Mouse (Mus musculus): ENCODE measurements around the gene Itgb4. TPM values are rescaled to one million over a fixed set of nuclear protein-coding genes. Genes with fewer than 3 reads are reported as not detected.
A peak's percentile ranks its signal among the peaks of the same experiment; 100 is the strongest.

Gene Itgb4
- polyA plus RNA-seq, 1 experiment from 2014 or later, result 0.80 TPM

- Histone ChIP-seq H3K9ac (ENCODE audit: low read depth, low read length) (peak overlapping the region; percentile 100), H3K27ac (ENCODE audit: low read depth, low read length) (peak overlapping the region; percentile 100), H3K9me3 (replicated peaks; ENCODE audit: control insufficient read depth, low read length) (no peaks in the 10 kb centered on the region), H3K4me2 (peak overlapping the region; percentile 65), H3K36me3 (ENCODE audit: control insufficient read depth, insufficient read depth, low read length) (peaks cover 2% of the 10 kb centered on the region; the same call in 1 of the 2 replicates), H3K4me1 (ENCODE audit: control insufficient read depth, insufficient read depth, low read length) (peaks cover 4% of the 10 kb centered on the region; the same call in 1 of the 2 replicates), H3K27me3 (ENCODE audit: control insufficient read depth, insufficient read depth, low read length) (no peaks in the 10 kb centered on the region), H3K4me3 (ENCODE audit: low read depth, low read length) (peak overlapping the region; percentile 97)
- under 1% methylated on average over 52 of the region's 57 CpGs for WGBS (ENCODE audit: insufficient replicate concordance)
- ATAC-seq (replicated peaks; ENCODE audit: insufficient number of reproducible peaks, low FRiP score, low TSS enrichment), result peak; percentile 73
These were observed 49.4 kb downstream of the Itgb4 start for GRCm38 (mm10) chr11:116023771-116024355.

DNA sequence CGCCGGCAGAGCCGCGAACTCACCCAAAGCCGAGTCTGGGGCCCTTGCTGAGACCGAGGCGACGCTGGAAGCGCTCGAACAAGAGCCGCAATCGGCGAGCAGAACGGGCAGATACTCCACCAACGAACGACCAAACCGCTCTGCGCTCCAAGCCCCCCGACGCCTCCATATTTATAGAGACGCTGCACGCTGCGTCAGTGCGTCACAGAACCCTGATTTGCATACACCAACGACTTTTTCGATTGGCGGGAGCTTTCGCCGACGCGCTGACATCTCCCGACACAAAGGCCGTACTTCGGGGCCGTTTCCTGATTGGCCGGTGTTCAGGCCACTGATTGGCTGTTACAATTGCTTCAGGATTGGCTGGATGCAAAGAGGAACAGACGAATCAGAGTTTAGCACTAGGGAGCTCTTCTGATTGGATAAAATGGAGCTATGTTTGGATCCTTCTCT, 49.9 kb downstream of the Itgb4 start:
- H3K27ac ChIP-seq (ENCODE audit: low read depth, low read length), result peak overlapping the region; percentile 100
- peak overlapping the region; percentile 100 for H3K9ac ChIP-seq (ENCODE audit: low read depth, low read length)
- peak overlapping the region; percentile 97 for H3K4me3 ChIP-seq (ENCODE audit: low read depth, low read length)
- peaks cover 4% of the 10 kb centered on the region; the same call in 1 of the 2 replicates for H3K4me1 ChIP-seq (ENCODE audit: control insufficient read depth, insufficient read depth, low read length)
- peak; percentile 94 for ATAC-seq (replicated peaks; ENCODE audit: insufficient number of reproducible peaks, low FRiP score, low TSS enrichment)
- H3K36me3 ChIP-seq (ENCODE audit: control insufficient read depth, insufficient read depth, low read length), result peaks cover 2% of the 10 kb centered on the region; the same call in 1 of the 2 replicates
- under 1% methylated on average over 37 of the region's 37 CpGs for WGBS (ENCODE audit: insufficient replicate concordance)
- H3K9me3 ChIP-seq (replicated peaks; ENCODE audit: control insufficient read depth, low read length), result no peaks in the 10 kb centered on the region
- H3K27me3 ChIP-seq (ENCODE audit: control insufficient read depth, insufficient read depth, low read length), result no peaks in the 10 kb centered on the region
- H3K4me2 ChIP-seq, result peak overlapping the region; percentile 65

DNA sequence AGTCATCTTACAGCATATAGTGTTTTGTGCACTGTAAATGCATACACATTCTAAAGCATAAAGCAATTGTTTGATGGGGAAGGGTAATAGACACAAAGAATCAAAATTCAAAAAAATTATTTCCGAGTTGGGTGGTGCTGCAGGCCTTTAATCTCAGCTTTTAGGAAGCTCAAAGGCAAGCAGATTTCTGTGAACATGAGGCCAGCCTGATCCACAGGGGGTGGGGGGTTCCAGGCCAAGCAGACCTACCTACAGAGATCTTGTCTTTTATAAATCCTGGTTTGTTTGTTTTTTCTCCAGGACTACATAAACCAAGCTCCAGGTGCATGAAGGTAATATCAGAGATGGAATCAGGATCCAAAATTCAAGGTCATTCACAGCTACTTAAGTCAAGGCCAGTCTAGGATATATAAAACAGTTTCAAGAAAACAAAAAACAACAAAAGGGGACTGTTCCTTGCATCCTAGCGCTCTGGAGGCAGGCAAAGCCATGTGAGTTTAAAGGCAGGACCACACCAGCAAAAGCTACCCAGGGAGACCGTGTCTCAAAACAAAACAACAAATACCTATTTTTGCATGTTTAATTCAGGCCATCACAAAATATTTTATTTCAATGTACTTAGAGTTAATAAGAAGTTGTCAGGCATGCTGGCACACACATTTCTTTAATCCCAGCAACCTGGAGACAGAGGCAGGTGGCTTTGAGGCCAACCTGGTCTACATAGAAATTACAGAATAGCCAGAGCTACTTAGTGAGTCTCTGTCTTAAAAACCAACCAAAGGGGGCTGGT, 50.7 kb downstream of the Itgb4 start:
- Histone ChIP-seq H3K4me1 (ENCODE audit: control insufficient read depth, insufficient read depth, low read length) (peaks cover 7% of the 10 kb centered on the region; the same call in 1 of the 2 replicates), H3K4me2 (no peak overlapping the region), H3K27me3 (ENCODE audit: control insufficient read depth, insufficient read depth, low read length) (no peaks in the 10 kb centered on the region), H3K9ac (ENCODE audit: low read depth, low read length) (no peak overlapping the region), H3K4me3 (ENCODE audit: low read depth, low read length) (no peak overlapping the region), H3K36me3 (ENCODE audit: control insufficient read depth, insufficient read depth, low read length) (peaks cover 2% of the 10 kb centered on the region; the same call in 1 of the 2 replicates), H3K9me3 (replicated peaks; ENCODE audit: control insufficient read depth, low read length) (no peaks in the 10 kb centered on the region), H3K27ac (ENCODE audit: low read depth, low read length) (no peak overlapping the region)
- 81% methylated on average over 3 of the region's 3 CpGs for WGBS (ENCODE audit: insufficient replicate concordance)
- no peak for ATAC-seq (replicated peaks; ENCODE audit: insufficient number of reproducible peaks, low FRiP score, low TSS enrichment)

- H3K27ac ChIP-seq (ENCODE audit: low read depth, low read length), result no peak within 1 kb of the TSS
- peaks cover 15% of the 10 kb centered on the region for H3K4me1 ChIP-seq (ENCODE audit: control insufficient read depth, insufficient read depth, low read length)
- no peak within 1 kb of the TSS for H3K4me2 ChIP-seq
- H3K27me3 ChIP-seq (ENCODE audit: control insufficient read depth, insufficient read depth, low read length), result no peaks in the 10 kb centered on the region
- WGBS (ENCODE audit: insufficient replicate concordance), result 73% methylated on average over 4 of the region's 4 CpGs
- no peak within 1 kb of the TSS for H3K9ac ChIP-seq (ENCODE audit: low read depth, low read length)
- H3K36me3 ChIP-seq (ENCODE audit: control insufficient read depth, insufficient read depth, low read length), result no peaks in the 10 kb centered on the region
- ATAC-seq (replicated peaks; ENCODE audit: insufficient number of reproducible peaks, low FRiP score, low TSS enrichment), result no peak
- no peaks in the 10 kb centered on the region for H3K9me3 ChIP-seq (replicated peaks; ENCODE audit: control insufficient read depth, low read length)
- no peak within 1 kb of the TSS for H3K4me3 ChIP-seq (ENCODE audit: low read depth, low read length)
These were observed 53.2 kb downstream of the Itgb4 start, which contains the start of gene H3f3b for GRCm38 (mm10) chr11:116027756-116028155. H3f3b (minus strand) TSS chr11:116027962.

- no peaks in the 10 kb centered on the region for H3K36me3 ChIP-seq (ENCODE audit: control insufficient read depth, insufficient read depth, low read length)
- peaks cover 20% of the 10 kb centered on the region for H3K4me1 ChIP-seq (ENCODE audit: control insufficient read depth, insufficient read depth, low read length)
- H3K27ac ChIP-seq (ENCODE audit: low read depth, low read length), result no peak overlapping the region
- no peak overlapping the region for H3K4me2 ChIP-seq
- WGBS (ENCODE audit: insufficient replicate concordance), result 79% methylated on average over 9 of the region's 9 CpGs
- no peak overlapping the region for H3K4me3 ChIP-seq (ENCODE audit: low read depth, low read length)
- H3K27me3 ChIP-seq (ENCODE audit: control insufficient read depth, insufficient read depth, low read length), result no peaks in the 10 kb centered on the region
- no peak overlapping the region for H3K9ac ChIP-seq (ENCODE audit: low read depth, low read length)
- H3K9me3 ChIP-seq (replicated peaks; ENCODE audit: control insufficient read depth, low read length), result no peaks in the 10 kb centered on the region
- no peak for ATAC-seq (replicated peaks; ENCODE audit: insufficient number of reproducible peaks, low FRiP score, low TSS enrichment)
These were observed 53.8 kb downstream of the Itgb4 start for GRCm38 (mm10) chr11:116028177-116028865.

GRCm38 (mm10) chr11:116029086-116029865, 54.8 kb downstream of the Itgb4 start:
- peak overlapping the region; percentile 82 for H3K4me3 ChIP-seq (ENCODE audit: low read depth, low read length)
- no peaks in the 10 kb centered on the region for H3K36me3 ChIP-seq (ENCODE audit: control insufficient read depth, insufficient read depth, low read length)
- H3K27ac ChIP-seq (ENCODE audit: low read depth, low read length), result no peak overlapping the region

GRCm38 (mm10) chr11:116030088-116030897, 55.8 kb downstream of the Itgb4 start, which contains the start of gene Unk:
Unk (plus strand) TSS chr11:116030322.
- no peaks in the 10 kb centered on the region for H3K36me3 ChIP-seq (ENCODE audit: control insufficient read depth, insufficient read depth, low read length)
- H3K4me3 ChIP-seq (ENCODE audit: low read depth, low read length), result peak within 1 kb of the TSS; percentile 82
- peak within 1 kb of the TSS; percentile 91 for H3K9ac ChIP-seq (ENCODE audit: low read depth, low read length)
- ATAC-seq (replicated peaks; ENCODE audit: insufficient number of reproducible peaks, low FRiP score, low TSS enrichment), result peak; percentile 93
- H3K4me2 ChIP-seq, result peak within 1 kb of the TSS; percentile 95
- H3K27me3 ChIP-seq (ENCODE audit: control insufficient read depth, insufficient read depth, low read length), result no peaks in the 10 kb centered on the region
- no peaks in the 10 kb centered on the region for H3K9me3 ChIP-seq (replicated peaks; ENCODE audit: control insufficient read depth, low read length)
- WGBS (ENCODE audit: insufficient replicate concordance), result under 1% methylated on average over 48 of the region's 67 CpGs
- peak within 1 kb of the TSS; percentile 100 for H3K27ac ChIP-seq (ENCODE audit: low read depth, low read length)
- H3K4me1 ChIP-seq (ENCODE audit: control insufficient read depth, insufficient read depth, low read length), result peaks cover 20% of the 10 kb centered on the region

More at GRCm38 (mm10) chr11:116029086-116029865, 54.8 kb downstream of the Itgb4 start:
- 70% methylated on average over 6 of the region's 6 CpGs for WGBS (ENCODE audit: insufficient replicate concordance)
- Histone ChIP-seq H3K4me1 (ENCODE audit: control insufficient read depth, insufficient read depth, low read length) (peaks cover 20% of the 10 kb centered on the region), H3K9ac (ENCODE audit: low read depth, low read length) (peak overlapping the region; percentile 91; the same call in 1 of the 2 replicates), H3K4me2 (peak overlapping the region; percentile 95), H3K27me3 (ENCODE audit: control insufficient read depth, insufficient read depth, low read length) (no peaks in the 10 kb centered on the region), H3K9me3 (replicated peaks; ENCODE audit: control insufficient read depth, low read length) (no peaks in the 10 kb centered on the region)
- no peak for ATAC-seq (replicated peaks; ENCODE audit: insufficient number of reproducible peaks, low FRiP score, low TSS enrichment)
